Mouse (Mus musculus) MEL (cell line): ENCODE measurements around the gene Sparcl1. TPM values are rescaled to one million over a fixed set of nuclear protein-coding genes. Genes with fewer than 3 reads are reported as not detected.

Experiments used
- DNase-seq: peaks from one replicate; pipeline ENCODE4 v3.0.0; 2011; ENCODE audit warnings: low read depth, low spot score
- H3K27ac ChIP-seq: 2 replicates; pipeline ENCODE4 v1.5.1; 2012; ENCODE audit warnings: low read depth, mild to moderate bottlenecking, control low read depth, low read length, moderate library complexity; ENCODE audit not compliant: control insufficient read depth
- H3K27me3 ChIP-seq, 2 experiments: fragments of 150-350 bp in 1 of 2; sonication (generic) in 1 of 2; 2 replicates each; pipeline ENCODE4 v1.6.1; 2012; ENCODE audit warnings: low read length in 2 of 2, mild to moderate bottlenecking in 2 of 2, improper control_type of control experiment in 1 of 2, moderate library complexity in 1 of 2; ENCODE audit not compliant: insufficient read depth in 2 of 2, control insufficient read depth in 1 of 2
- H3K36me3 ChIP-seq, 2 experiments: 2 replicates each; pipeline ENCODE4 v1.6.1; 2012 to 2014; ENCODE audit warnings: low read length in 2 of 2, improper control_type of control experiment in 1 of 2, inconsistent platforms in 1 of 2, mild to moderate bottlenecking in 1 of 2; ENCODE audit not compliant: insufficient read depth in 2 of 2, control insufficient read depth in 1 of 2
- H3K4me1 ChIP-seq, 2 experiments: fragments of 150-350 bp in 1 of 2; sonication (generic) in 1 of 2; 2 replicates each; pipeline ENCODE4 v1.6.1; 2012; ENCODE audit warnings: low read length in 2 of 2, improper control_type of control experiment in 1 of 2, mild to moderate bottlenecking in 1 of 2; ENCODE audit not compliant: insufficient read depth in 2 of 2, control insufficient read depth in 1 of 2
- H3K4me3 ChIP-seq, 2 experiments: fragments of 150-350 bp in 1 of 2; sonication (generic) in 1 of 2; 2 replicates each; pipeline ENCODE4 v1.5.1; 2012; ENCODE audit warnings: low read depth in 2 of 2, low read length in 2 of 2, mild to moderate bottlenecking in 2 of 2, moderate library complexity in 2 of 2, control low read depth in 1 of 2, improper control_type of control experiment in 1 of 2; ENCODE audit not compliant: control insufficient read depth in 1 of 2, insufficient read depth in 1 of 2
- H3K79me2 ChIP-seq: 2 replicates; pipeline ENCODE4 v1.6.1; 2012; ENCODE audit warnings: mild to moderate bottlenecking, low read length, moderate library complexity; ENCODE audit not compliant: control insufficient read depth, poor library complexity, insufficient read depth
- H3K9ac ChIP-seq: 2 replicates; pipeline ENCODE4 v1.6.1; 2012; ENCODE audit warnings: low read depth, mild to moderate bottlenecking, control low read depth, low read length, moderate library complexity; ENCODE audit not compliant: control insufficient read depth, poor library complexity, severe bottlenecking
- H3K9me3 ChIP-seq: fragments of 150-350 bp; sonication (generic); replicated peaks from 2 replicates; pipeline ENCODE4 v1.6.1; 2012; ENCODE audit warnings: mild to moderate bottlenecking, low read length, improper control_type of control experiment, moderate library complexity; ENCODE audit not compliant: insufficient read depth
- CHD1 ChIP-seq: IDR thresholded peaks from 2 replicates; pipeline ENCODE4 v1.6.1; 2012; ENCODE audit warnings: low read depth, mild to moderate bottlenecking, inconsistent platforms, low read length, improper control_type of control experiment
- CHD2 ChIP-seq: IDR thresholded peaks from 2 replicates; pipeline ENCODE4 v1.6.1; 2011; ENCODE audit warnings: low read length, improper control_type of control experiment
- CTCF ChIP-seq, 3 experiments: IDR thresholded peaks in 2 of 3; conservative IDR thresholded peaks in 1 of 3; 2 replicates each; pipeline ENCODE4 v1.5.1; 2011 to 2012; ENCODE audit warnings: low read length in 3 of 3, low read depth in 2 of 3, mild to moderate bottlenecking in 2 of 3, improper control_type of control experiment in 1 of 3, inconsistent platforms in 1 of 3, mixed read lengths in 1 of 3, moderate library complexity in 1 of 3; ENCODE audit not compliant: control insufficient read depth in 1 of 3, insufficient read depth in 1 of 3, poor library complexity in 1 of 3, severe bottlenecking in 1 of 3
- EP300 ChIP-seq, 2 experiments: IDR thresholded peaks; 2 replicates each; pipeline ENCODE4 v1.6.1; 2011; ENCODE audit warnings: improper control_type of control experiment in 2 of 2, low read length in 2 of 2, low read depth in 1 of 2, mild to moderate bottlenecking in 1 of 2
- ETS1 ChIP-seq: IDR thresholded peaks from 2 replicates; pipeline ENCODE4 v1.6.1; 2012; ENCODE audit warnings: low read depth, mild to moderate bottlenecking, inconsistent platforms, low read length, improper control_type of control experiment, moderate library complexity
- HCFC1 ChIP-seq: IDR thresholded peaks from 2 replicates; pipeline ENCODE4 v1.6.1; 2012; ENCODE audit warnings: low read depth, mild to moderate bottlenecking, inconsistent platforms, low read length, improper control_type of control experiment, moderate library complexity
- MAFK ChIP-seq: IDR thresholded peaks from 2 replicates; pipeline ENCODE4 v1.6.1; 2011; ENCODE audit warnings: low read depth, mild to moderate bottlenecking, low read length, improper control_type of control experiment, borderline replicate concordance
- MAX ChIP-seq: IDR thresholded peaks from 2 replicates; pipeline ENCODE4 v1.6.1; 2011; ENCODE audit warnings: low read length, improper control_type of control experiment
- MAZ ChIP-seq: IDR thresholded peaks from 2 replicates; pipeline ENCODE4 v1.6.1; 2012; ENCODE audit warnings: low read depth, mild to moderate bottlenecking, inconsistent platforms, low read length, improper control_type of control experiment
- MEF2A ChIP-seq: IDR thresholded peaks from 2 replicates; pipeline ENCODE4 v1.6.1; 2014; ENCODE audit warnings: low read depth, mild to moderate bottlenecking, inconsistent platforms, low read length, improper control_type of control experiment; ENCODE audit not compliant: poor library complexity, insufficient replicate concordance, severe bottlenecking; ENCODE audit errors: extremely low read depth
- MXI1 ChIP-seq: IDR thresholded peaks from 2 replicates; pipeline ENCODE4 v1.6.1; 2011; ENCODE audit warnings: mild to moderate bottlenecking, low read depth, low read length, improper control_type of control experiment
- NELFE ChIP-seq: IDR thresholded peaks from 2 replicates; pipeline ENCODE4 v1.6.1; 2011; ENCODE audit warnings: low read depth, low read length, improper control_type of control experiment
- NRF1 ChIP-seq: IDR thresholded peaks from 2 replicates; pipeline ENCODE4 v1.6.1; 2014; ENCODE audit warnings: low read depth, mild to moderate bottlenecking, inconsistent platforms, low read length, improper control_type of control experiment, moderate library complexity; ENCODE audit not compliant: poor library complexity, insufficient read depth, severe bottlenecking
- POLR2A ChIP-seq, 2 experiments: IDR thresholded peaks; 2 replicates each; pipeline ENCODE4 v1.6.1; 2011 to 2012; ENCODE audit warnings: low read length in 2 of 2, mild to moderate bottlenecking in 2 of 2, control low read depth in 1 of 2, improper control_type of control experiment in 1 of 2, low read depth in 1 of 2, moderate library complexity in 1 of 2; ENCODE audit not compliant: control insufficient read depth in 1 of 2, insufficient read depth in 1 of 2, poor library complexity in 1 of 2
- POLR2AphosphoS2 ChIP-seq: IDR thresholded peaks from 2 replicates; pipeline ENCODE4 v1.6.1; 2011; ENCODE audit warnings: low read length, improper control_type of control experiment
- RAD21 ChIP-seq: IDR thresholded peaks from 2 replicates; pipeline ENCODE4 v1.6.1; 2011; ENCODE audit warnings: mild to moderate bottlenecking, low read depth, low read length, improper control_type of control experiment
- RCOR1 ChIP-seq: IDR thresholded peaks from 2 replicates; pipeline ENCODE4 v1.6.1; 2012; ENCODE audit warnings: low read depth, mild to moderate bottlenecking, inconsistent platforms, low read length, improper control_type of control experiment
- TAL1 ChIP-seq: IDR thresholded peaks from 2 replicates; pipeline ENCODE4 v1.6.1; 2012; ENCODE audit warnings: mild to moderate bottlenecking, inconsistent platforms, low read length, moderate library complexity, mixed read lengths
- ZKSCAN1 ChIP-seq: IDR thresholded peaks from 2 replicates; pipeline ENCODE4 v1.6.1; 2012; ENCODE audit warnings: low read depth, mild to moderate bottlenecking, inconsistent platforms, low read length, improper control_type of control experiment, moderate library complexity
- ZMIZ1 ChIP-seq: IDR thresholded peaks from 2 replicates; pipeline ENCODE4 v1.6.1; 2012; ENCODE audit warnings: low read depth, mild to moderate bottlenecking, inconsistent platforms, low read length, improper control_type of control experiment, moderate library complexity
- polyA plus RNA-seq, 2 experiments: library from polyadenylated mRNA; stranded (reverse) in 1 of 2; unstranded in 1 of 2; fragments of >175 nt in 1 of 2; fragments of >200 nt in 1 of 2; gene quantifications; 2 replicates each; pipeline versions ENCODE4 v1.2.1 to v1.2.4; 2012; ENCODE audit warnings: low replicate concordance in 2 of 2, low read depth in 1 of 2; ENCODE audit not compliant: insufficient read length in 2 of 2, insufficient read depth in 1 of 2, missing spikeins in 1 of 2
- total RNA-seq: library from RNA; depleted of rRNA; stranded (reverse); fragments of 300-350 nt; gene quantifications from 2 replicates; pipeline ENCODE4 v1.2.3, GENCODE M21; 2012

Sparcl1 gene
- total and polyA plus RNA-seq, 3 experiments, result not detected

GRCm38 (mm10) chr5:104112016-104112415 is 1.5 kb downstream of the Sparcl1 start:
- TF ChIP-seq ZMIZ1, result no peak
- no peak for TF ChIP-seq MEF2A
- TF ChIP-seq CHD2, result no peak
- no peak for TF ChIP-seq POLR2A (IDR thresholded peaks at IDR 0.05; ENCODE audit: control insufficient read depth in 1 of 2, insufficient read depth in 1 of 2, low read depth in 1 of 2, low read length in 2 of 2, poor library complexity in 1 of 2)
- no peak for TF ChIP-seq RCOR1
- TF ChIP-seq CHD1, result no peak
- TF ChIP-seq NRF1, result no peak
- no peak for TF ChIP-seq HCFC1
- TF ChIP-seq MAFK, result no peak
- DNase-seq, result no peak
- H3K79me2 ChIP-seq, result no peaks in the 10 kb centered on the region
- H3K9ac ChIP-seq, result no peak overlapping the region
- no peaks in the 10 kb centered on the region; a peak in 1 of 4 replicates for H3K27me3 ChIP-seq
- no peak overlapping the region for H3K27ac ChIP-seq
- H3K9me3 ChIP-seq, result no peaks in the 10 kb centered on the region
- H3K4me3 ChIP-seq, result no peak overlapping the region
- H3K4me1 ChIP-seq, result no peaks in the 10 kb centered on the region
- H3K36me3 ChIP-seq, result no peaks in the 10 kb centered on the region

DNA sequence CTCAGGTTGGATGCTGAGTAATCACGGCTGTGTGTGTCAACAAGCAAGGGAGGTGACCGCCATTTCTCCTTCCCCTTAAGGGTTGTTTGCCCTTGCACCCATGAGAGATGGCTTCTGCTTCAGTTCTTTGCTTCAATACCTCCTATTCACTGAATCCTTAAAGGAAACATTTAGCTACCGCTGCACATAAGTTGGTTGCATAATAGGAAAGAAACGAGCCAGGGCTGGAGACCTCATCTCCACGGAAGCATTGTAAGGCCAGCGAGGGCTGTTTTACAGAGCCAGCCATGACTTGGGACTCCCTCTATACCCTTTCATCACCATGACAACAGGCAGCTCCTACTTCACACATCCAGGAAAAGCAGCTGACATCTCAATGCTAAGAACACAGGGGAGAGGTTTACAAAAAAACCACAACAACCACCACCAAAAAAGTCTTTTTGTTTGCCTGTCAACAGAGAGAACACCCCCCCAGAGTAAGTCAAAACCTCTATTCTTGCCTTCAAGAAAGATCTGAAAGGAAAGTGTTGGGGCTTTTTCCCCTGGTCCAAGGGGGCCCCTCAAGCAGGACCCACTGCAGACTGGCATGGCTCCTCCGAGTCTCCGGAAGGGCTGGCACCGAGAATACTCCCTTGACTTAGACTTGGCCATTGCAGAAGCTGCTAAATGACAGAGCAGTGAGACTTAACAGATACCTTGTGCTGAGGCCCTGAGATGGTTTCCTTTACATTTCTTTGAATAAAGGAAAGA is 3.2 kb downstream of the Sparcl1 start:
- Histone ChIP-seq H3K4me3 (no peak overlapping the region), H3K27me3 (peaks cover 0 to 2% of the 10 kb centered on the region in 2 experiments; a peak in 1 of 4 replicates), H3K36me3 (no peaks in the 10 kb centered on the region), H3K27ac (no peak overlapping the region), H3K9me3 (no peaks in the 10 kb centered on the region), H3K79me2 (no peaks in the 10 kb centered on the region), H3K4me1 (no peaks in the 10 kb centered on the region), H3K9ac (no peak overlapping the region)
- no peak for DNase-seq
- TF ChIP-seq EP300 (IDR thresholded peaks at IDR 0.05; ENCODE audit: low read depth in 1 of 2, low read length in 2 of 2) (no peak), MXI1 (no peak), MAX (no peak), MEF2A (no peak), ZMIZ1 (no peak), RAD21 (no peak), HCFC1 (no peak), MAZ (no peak), ETS1 (no peak), CTCF (IDR thresholded peaks at IDR 0.05 in 2 of 3, conservative IDR thresholded peaks at IDR 0.05 in 1 of 3; ENCODE audit: control insufficient read depth in 1 of 3, insufficient read depth in 1 of 3, low read depth in 2 of 3, low read length in 3 of 3, poor library complexity in 1 of 3, severe bottlenecking in 1 of 3) (no peak), NELFE (no peak), TAL1 (no peak), NRF1 (no peak), POLR2AphosphoS2 (no peak), ZKSCAN1 (no peak), MAFK (no peak)
- TF ChIP-seq, all 39 proteins: peak for 0
